Mouse (Mus musculus) brain, embryonic 14.5 days (tissue): ENCODE measurements at regions not wholly inside any gene's neighbourhood (a gene's known extent, or its start where the extent isn't known, plus 50 kb on each side); places are given as distances from the start of the nearest gene placed in this dataset.

Experiments used
- DNase-seq: peaks from one replicate; pipeline ENCODE4 v3.0.0-alpha.2; 2011; ENCODE audit warnings: low read depth
- CTCF ChIP-seq: fragments of 200-500 bp; IDR thresholded peaks from 2 replicates; pipeline ENCODE4 v1.5.1; 2012; ENCODE audit warnings: inconsistent platforms, mild to moderate bottlenecking, moderate library complexity, borderline replicate concordance; ENCODE audit not compliant: insufficient read depth, insufficient read length; ENCODE audit errors: extremely low read depth
- POLR2A ChIP-seq: fragments of 200-500 bp; IDR thresholded peaks from 2 replicates; pipeline ENCODE4 v1.6.1; 2012; ENCODE audit warnings: mild to moderate bottlenecking, inconsistent platforms, borderline replicate concordance; ENCODE audit not compliant: poor library complexity, insufficient read depth, insufficient read length, severe bottlenecking; ENCODE audit errors: extremely low read depth

- no peak for TF ChIP-seq POLR2A
- no peak for TF ChIP-seq CTCF
- DNase-seq = no peak
Measured at GRCm38 (mm10) chr10:44636061-44636460, 107.8 kb upstream of the Prdm1 start.

GRCm38 (mm10) chr10:44631584-44631983 is 103.3 kb upstream of the Prdm1 start:
- TF ChIP-seq CTCF (no peak), POLR2A (no peak)
- no peak for DNase-seq

GRCm38 (mm10) chr10:44630485-44630884 is 102.2 kb upstream of the Prdm1 start:
- peak; percentile 3 for DNase-seq
- TF ChIP-seq CTCF = no peak
- no peak for TF ChIP-seq POLR2A

- no peak for DNase-seq
- no peak for TF ChIP-seq POLR2A
Measured at GRCm38 (mm10) chr10:44628387-44628786, 100.1 kb upstream of the Prdm1 start.

GRCm38 (mm10) chr10:44627431-44627830 is 99.1 kb upstream of the Prdm1 start:
- TF ChIP-seq CTCF = no peak
- no peak for TF ChIP-seq POLR2A

GRCm38 (mm10) chr10:44625521-44625920 is 97.2 kb upstream of the Prdm1 start:
- DNase-seq = peak; percentile 37
- TF ChIP-seq CTCF = no peak
- no peak for TF ChIP-seq POLR2A

More at GRCm38 (mm10) chr10:44627431-44627830, 99.1 kb upstream of the Prdm1 start:
- no peak for DNase-seq

- no peak for DNase-seq
- no peak for TF ChIP-seq CTCF
- TF ChIP-seq POLR2A = no peak
Measured at GRCm38 (mm10) chr10:44615586-44615985, 87.3 kb upstream of the Prdm1 start.

GRCm38 (mm10) chr10:44612571-44612970 is 84.3 kb upstream of the Prdm1 start:
- DNase-seq = no peak

GRCm38 (mm10) chr10:44611399-44611798 is 83.1 kb upstream of the Prdm1 start:
- TF ChIP-seq POLR2A (no peak), CTCF (no peak)

More at GRCm38 (mm10) chr10:44612571-44612970, 84.3 kb upstream of the Prdm1 start:
- TF ChIP-seq CTCF = no peak
- TF ChIP-seq POLR2A = no peak

GRCm38 (mm10) chr10:44609187-44609586 is 80.9 kb upstream of the Prdm1 start:
- no peak for DNase-seq
- TF ChIP-seq POLR2A (no peak), CTCF (no peak)

More at GRCm38 (mm10) chr10:44611399-44611798, 83.1 kb upstream of the Prdm1 start:
- DNase-seq = no peak

GRCm38 (mm10) chr10:44607334-44607851 is 79.1 kb upstream of the Prdm1 start:
- DNase-seq = no peak
- no peak for TF ChIP-seq POLR2A
- no peak for TF ChIP-seq CTCF

GRCm38 (mm10) chr10:44604512-44604911 is 76.2 kb upstream of the Prdm1 start:
- no peak for TF ChIP-seq CTCF
- TF ChIP-seq POLR2A = no peak

More at GRCm38 (mm10) chr10:44604512-44604911, 76.2 kb upstream of the Prdm1 start:
- no peak for DNase-seq
